Mouse (Mus musculus) heart, embryonic 15.5 days (tissue): Measurements from ENCODE around the gene Pgap3. TPM values are rescaled to one million over a fixed set of nuclear protein-coding genes. Genes with fewer than 3 reads are reported as not detected.

Experiments used
- ATAC-seq: fragments of 200-750 bp; cut with Nextera tagmentation; replicated peaks from 2 replicates; pipeline ENCODE4 v1.8.0; 2017; ENCODE audit warnings: low read depth, moderate TSS enrichment; ENCODE audit not compliant: insufficient number of reproducible peaks, insufficient read depth, low FRiP score
- H3K27ac ChIP-seq: fragments of 300-500 bp; sonication (generic); 2 replicates; pipeline ENCODE4 v1.5.1; 2015; ENCODE audit warnings: mild to moderate bottlenecking, inconsistent platforms
- H3K27me3 ChIP-seq: fragments of 300-500 bp; sonication (generic); 2 replicates; pipeline ENCODE4 v1.6.1; 2015; ENCODE audit warnings: inconsistent platforms
- H3K36me3 ChIP-seq: fragments of 300-500 bp; sonication (generic); 2 replicates; pipeline ENCODE4 v1.6.1; 2015; ENCODE audit warnings: mild to moderate bottlenecking, inconsistent platforms
- H3K4me1 ChIP-seq: fragments of 300-500 bp; sonication (generic); replicated peaks from 2 replicates; pipeline ENCODE4 v1.6.1; 2015; ENCODE audit warnings: inconsistent platforms
- H3K4me2 ChIP-seq: fragments of 300-500 bp; sonication (generic); 2 replicates; pipeline ENCODE4 v1.6.1; 2015; ENCODE audit warnings: inconsistent platforms, mild to moderate bottlenecking, moderate library complexity
- H3K4me3 ChIP-seq: fragments of 300-500 bp; sonication (generic); 2 replicates; pipeline ENCODE4 v1.5.1; 2015; ENCODE audit warnings: mild to moderate bottlenecking, inconsistent platforms
- H3K9ac ChIP-seq: fragments of 300-500 bp; sonication (generic); 2 replicates; pipeline ENCODE4 v1.6.1; 2015; ENCODE audit warnings: mild to moderate bottlenecking, inconsistent platforms
- H3K9me3 ChIP-seq: fragments of 300-500 bp; sonication (generic); replicated peaks from 2 replicates; pipeline ENCODE4 v1.6.1; 2016; ENCODE audit warnings: inconsistent platforms
- WGBS: fragments of 180-500 bp; shearing (Covaris S2); methylation state at CpG from one replicate; pipeline ENCODE4 v1.1.7; 2015; ENCODE audit warnings: mixed read lengths; 5-methylcytosine and 5-hydroxymethylcytosine counted together
- polyA plus RNA-seq: library from polyadenylated mRNA; unstranded; fragments of >200 nt; fragmentation: Nextera tagmentation; extraction: Ambion mirVana; gene quantifications from 2 replicates; pipeline ENCODE4 v1.2.1, GENCODE M21; 2015

The Pgap3 gene
- polyA plus RNA-seq, 1 experiment from 2014 or later, result 17.0 TPM

GRCm38 (mm10) chr11:98412273-98412796, 12.0 kb upstream of the Pgap3 start, which contains the start of gene Erbb2:
Erbb2 (plus strand) TSS chr11:98412470.
- H3K4me2 ChIP-seq, result peak within 1 kb of the TSS; percentile 75
- under 1% methylated on average over 49 of the region's 49 CpGs for WGBS
- ATAC-seq, result peak; percentile 83
- H3K27ac ChIP-seq, result peak within 1 kb of the TSS; percentile 98
- H3K27me3 ChIP-seq, result no peaks in the 10 kb centered on the region
- H3K4me3 ChIP-seq, result peak within 1 kb of the TSS; percentile 98
- H3K36me3 ChIP-seq, result no peaks in the 10 kb centered on the region
- peaks cover 59% of the 10 kb centered on the region for H3K4me1 ChIP-seq
- peak within 1 kb of the TSS; percentile 99 for H3K9ac ChIP-seq
- no peaks in the 10 kb centered on the region for H3K9me3 ChIP-seq

GRCm38 (mm10) chr11:98409341-98409822, 9.1 kb upstream of the Pgap3 start:
- 7% methylated on average over 10 of the region's 10 CpGs for WGBS
- Histone ChIP-seq H3K27ac (peak overlapping the region; percentile 63), H3K4me1 (peaks cover 33% of the 10 kb centered on the region), H3K4me3 (no peak overlapping the region), H3K9ac (peak overlapping the region; percentile 21), H3K36me3 (no peaks in the 10 kb centered on the region), H3K9me3 (no peaks in the 10 kb centered on the region), H3K27me3 (no peaks in the 10 kb centered on the region), H3K4me2 (peak overlapping the region; percentile 47)
- ATAC-seq, result peak; percentile 34; the same call in 1 of the 2 replicates

- Histone ChIP-seq H3K9ac (peak overlapping the region; percentile 21; the same call in 1 of the 2 replicates), H3K27ac (peak overlapping the region; percentile 63), H3K4me3 (no peak overlapping the region), H3K4me1 (peaks cover 28% of the 10 kb centered on the region), H3K9me3 (no peaks in the 10 kb centered on the region), H3K27me3 (no peaks in the 10 kb centered on the region), H3K4me2 (peak overlapping the region; percentile 47), H3K36me3 (no peaks in the 10 kb centered on the region)
- WGBS, result 60% methylated on average over 8 of the region's 8 CpGs
- ATAC-seq, result no peak
Observed at GRCm38 (mm10) chr11:98408872-98409271, 8.6 kb upstream of the Pgap3 start.

- ATAC-seq, result no peak
- H3K9ac ChIP-seq, result no peak overlapping the region
- H3K4me3 ChIP-seq, result no peak overlapping the region
- no peaks in the 10 kb centered on the region for H3K27me3 ChIP-seq
- 68% methylated on average over 6 of the region's 6 CpGs for WGBS
- H3K9me3 ChIP-seq, result no peaks in the 10 kb centered on the region
- H3K4me1 ChIP-seq, result peaks cover 19% of the 10 kb centered on the region
- H3K36me3 ChIP-seq, result no peaks in the 10 kb centered on the region
- no peak overlapping the region for H3K27ac ChIP-seq
- no peak overlapping the region for H3K4me2 ChIP-seq
Observed at GRCm38 (mm10) chr11:98406621-98407020, 6.3 kb upstream of the Pgap3 start.

GRCm38 (mm10) chr11:98400816-98401215, 526 bp upstream of the Pgap3 start:
- Histone ChIP-seq H3K4me3 (peak overlapping the region; percentile 84), H3K4me1 (peaks cover 12% of the 10 kb centered on the region), H3K36me3 (no peaks in the 10 kb centered on the region; the same call in 1 of the 2 replicates), H3K27me3 (no peaks in the 10 kb centered on the region), H3K27ac (peak overlapping the region; percentile 98), H3K4me2 (peak overlapping the region; percentile 85), H3K9ac (peak overlapping the region; percentile 70), H3K9me3 (no peaks in the 10 kb centered on the region)
- ATAC-seq, result no peak
- 61% methylated on average over 3 of the region's 3 CpGs for WGBS

GRCm38 (mm10) chr11:98397946-98398345, 2.3 kb downstream of the Pgap3 start:
- no peak overlapping the region for H3K9ac ChIP-seq
- H3K27me3 ChIP-seq, result no peaks in the 10 kb centered on the region
- no peak overlapping the region for H3K27ac ChIP-seq
- no peak for ATAC-seq
- H3K4me1 ChIP-seq, result peaks cover 37% of the 10 kb centered on the region
- H3K36me3 ChIP-seq, result no peaks in the 10 kb centered on the region; the same call in 1 of the 2 replicates
- no peak overlapping the region for H3K4me3 ChIP-seq
- H3K4me2 ChIP-seq, result no peak overlapping the region
- WGBS, result 89% methylated on average over 7 of the region's 7 CpGs
- H3K9me3 ChIP-seq, result no peaks in the 10 kb centered on the region

- no peak overlapping the region for H3K4me2 ChIP-seq
- H3K4me3 ChIP-seq, result no peak overlapping the region
- peaks cover 55% of the 10 kb centered on the region for H3K4me1 ChIP-seq
- 20% methylated on average over 4 of the region's 4 CpGs for WGBS
- no peaks in the 10 kb centered on the region; the same call in 1 of the 2 replicates for H3K36me3 ChIP-seq
- H3K9me3 ChIP-seq, result no peaks in the 10 kb centered on the region
- H3K27ac ChIP-seq, result peak overlapping the region; percentile 98
- H3K9ac ChIP-seq, result peak overlapping the region; percentile 4; the same call in 1 of the 2 replicates
- ATAC-seq, result peak; percentile 30
- peaks cover 5% of the 10 kb centered on the region; the same call in 1 of the 2 replicates for H3K27me3 ChIP-seq
Observed at GRCm38 (mm10) chr11:98395041-98395440, 5.2 kb downstream of the Pgap3 start.

GRCm38 (mm10) chr11:98394301-98394700, 6.0 kb downstream of the Pgap3 start:
- peak overlapping the region; percentile 37 for H3K4me2 ChIP-seq
- H3K9ac ChIP-seq, result no peak overlapping the region
- WGBS, result 18% methylated on average over 6 of the region's 6 CpGs

GRCm38 (mm10) chr11:98393317-98393716, 7.0 kb downstream of the Pgap3 start:
- Histone ChIP-seq H3K27me3 (peaks cover 9% of the 10 kb centered on the region; the same call in 1 of the 2 replicates), H3K4me3 (no peak overlapping the region), H3K4me1 (peaks cover 65% of the 10 kb centered on the region), H3K27ac (peak overlapping the region; percentile 98), H3K36me3 (no peaks in the 10 kb centered on the region; the same call in 1 of the 2 replicates), H3K9me3 (no peaks in the 10 kb centered on the region), H3K9ac (peak overlapping the region; percentile 26), H3K4me2 (peak overlapping the region; percentile 37)
- WGBS, result 23% methylated on average over 6 of the region's 6 CpGs
- ATAC-seq, result peak; percentile 57

More at GRCm38 (mm10) chr11:98394301-98394700, 6.0 kb downstream of the Pgap3 start:
- H3K4me3 ChIP-seq, result no peak overlapping the region
- peaks cover 55% of the 10 kb centered on the region for H3K4me1 ChIP-seq
- ATAC-seq, result peak; percentile 58
- H3K9me3 ChIP-seq, result no peaks in the 10 kb centered on the region
- peak overlapping the region; percentile 98 for H3K27ac ChIP-seq
- H3K36me3 ChIP-seq, result no peaks in the 10 kb centered on the region; the same call in 1 of the 2 replicates
- peaks cover 9% of the 10 kb centered on the region; the same call in 1 of the 2 replicates for H3K27me3 ChIP-seq

- Histone ChIP-seq H3K4me1 (peaks cover 71% of the 10 kb centered on the region), H3K27me3 (peaks cover 9% of the 10 kb centered on the region; the same call in 1 of the 2 replicates), H3K4me3 (no peak overlapping the region), H3K9me3 (no peaks in the 10 kb centered on the region), H3K27ac (peak overlapping the region; percentile 98), H3K9ac (peak overlapping the region; percentile 26), H3K36me3 (no peaks in the 10 kb centered on the region; the same call in 1 of the 2 replicates), H3K4me2 (peak overlapping the region; percentile 37)
- 38% methylated on average over 4 of the region's 4 CpGs for WGBS
- 0 out of 2 replicates have a peak, but pooled peaks have one; percentile 12 for ATAC-seq
Observed at GRCm38 (mm10) chr11:98392645-98393044, 7.6 kb downstream of the Pgap3 start.

GRCm38 (mm10) chr11:98392034-98392433, 8.3 kb downstream of the Pgap3 start:
- H3K4me2 ChIP-seq, result 0 out of 2 replicates have a peak overlapping the region, but pooled peaks have one; percentile 37
- peak overlapping the region; percentile 26 for H3K9ac ChIP-seq
- no peaks in the 10 kb centered on the region for H3K9me3 ChIP-seq
- peaks cover 11% of the 10 kb centered on the region; the same call in 1 of the 2 replicates for H3K27me3 ChIP-seq
- no peak overlapping the region for H3K4me3 ChIP-seq
- H3K4me1 ChIP-seq, result peaks cover 74% of the 10 kb centered on the region
- no peak for ATAC-seq
- WGBS, result 10% methylated on average over 8 of the region's 8 CpGs
- H3K36me3 ChIP-seq, result no peaks in the 10 kb centered on the region
- peak overlapping the region; percentile 98 for H3K27ac ChIP-seq
